Comparison of ENCODE assay signal across 16 mouse cellular contexts in genomic region chr12:34826931-34827330, GRCm38 (mm10).
"Had no signal": no experiment of that assay in that cellular context is flagged by ENCODE, and none has a peak within 500 bp of the region (broad histone marks: within the 10 kb centered on the region; RNA-seq: fewer than 3 reads in every experiment).

No protein-coding gene starts in this region.

- H3K9ac ChIP-seq: kidney, embryonic 15.5 days; limb, embryonic 12.5 days; liver, embryonic 13.5 days; liver, postnatal 0 days; midbrain, embryonic 12.5 days; neural tube, embryonic 13.5 days had no signal

- H3K9me3 ChIP-seq: kidney, embryonic 15.5 days; limb, embryonic 12.5 days; liver, embryonic 13.5 days; midbrain, embryonic 12.5 days; neural tube, embryonic 13.5 days had no signal

- ATAC-seq: liver, postnatal 0 days; midbrain, embryonic 16.5 days had no signal

- H3K36me3 ChIP-seq: kidney, embryonic 15.5 days; limb, embryonic 12.5 days; liver, embryonic 13.5 days; midbrain, embryonic 12.5 days; neural tube, embryonic 13.5 days had no signal

- H3K27me3 ChIP-seq: kidney, embryonic 15.5 days; limb, embryonic 12.5 days; liver, embryonic 13.5 days; midbrain, embryonic 12.5 days; neural tube, embryonic 13.5 days had no signal

- H3K4me3 ChIP-seq: kidney, embryonic 15.5 days; layer of hippocampus, adult 2 months; limb, embryonic 12.5 days; liver, embryonic 13.5 days; midbrain, embryonic 12.5 days; neural tube, embryonic 13.5 days had no signal

- H3K27ac ChIP-seq: kidney, embryonic 15.5 days; layer of hippocampus, adult 2 months; limb, embryonic 12.5 days; liver, embryonic 13.5 days; midbrain, embryonic 12.5 days; neural tube, embryonic 13.5 days had no signal

- H3K4me2 ChIP-seq: kidney, embryonic 15.5 days; limb, embryonic 12.5 days; liver, embryonic 13.5 days; midbrain, embryonic 12.5 days; neural tube, embryonic 13.5 days had no signal

- H3K4me1 ChIP-seq: kidney, embryonic 15.5 days; limb, embryonic 12.5 days; liver, embryonic 13.5 days; midbrain, embryonic 12.5 days had no signal

- DNase-seq: kidney, adult 2 months; kidney, postnatal 36 days; liver; liver, embryonic 13.5 days; liver, postnatal 0 days; retina, postnatal 1 day; right cerebral cortex, postnatal 4 days; spleen, adult 18-20 months; thymus, adult 18-20 months; thymus, postnatal 14 days had no signal
